Mouse (Mus musculus): Measurements from ENCODE around the gene Paxbp1. TPM values are rescaled to one million over a fixed set of nuclear protein-coding genes. Genes with fewer than 3 reads are reported as not detected.

The Paxbp1 gene
- total and polyA plus RNA-seq, 2 experiments from 2014 or later, result 19.5 to 88.6 TPM

- no peak for DNase-seq
- Histone ChIP-seq H3K36me3 (ENCODE audit: insufficient read depth) (no peaks in the 10 kb centered on the region), H3K4me3 (ENCODE audit: low read depth, low read length) (no peak overlapping the region), H3K4me1 (ENCODE audit: insufficient read depth) (no peaks in the 10 kb centered on the region), H3K27me3 (ENCODE audit: insufficient read depth, low read length) (no peaks in the 10 kb centered on the region), H3K9me3 (ENCODE audit: low read length) (no peaks in the 10 kb centered on the region), H3K9ac (no peak overlapping the region), H3K27ac (ENCODE audit: low read depth, low read length) (no peak overlapping the region), H3K4me2 (ENCODE audit: low read depth) (no peak overlapping the region)
- ATAC-seq, result no peak
- TF ChIP-seq CTCF (IDR thresholded peaks at IDR 0.05; ENCODE audit: low read depth), result no peak
- WGBS, result 85% methylated on average over 12 of the region's 12 CpGs
Measured at GRCm38 (mm10) chr16:91064583-91065365, 20.4 kb upstream of the Paxbp1 start.

- Histone ChIP-seq H3K9ac (no peak overlapping the region), H3K9me3 (ENCODE audit: low read length) (no peaks in the 10 kb centered on the region), H3K27me3 (ENCODE audit: insufficient read depth, low read length) (no peaks in the 10 kb centered on the region), H3K4me1 (ENCODE audit: insufficient read depth) (no peaks in the 10 kb centered on the region), H3K4me3 (ENCODE audit: low read depth, low read length) (no peak overlapping the region), H3K27ac (ENCODE audit: low read depth, low read length) (no peak overlapping the region), H3K36me3 (ENCODE audit: insufficient read depth) (no peaks in the 10 kb centered on the region), H3K4me2 (ENCODE audit: low read depth) (no peak overlapping the region)
- WGBS, result 94% methylated on average over 10 of the region's 10 CpGs
- no peak for ATAC-seq
- TF ChIP-seq CTCF (IDR thresholded peaks at IDR 0.05; ENCODE audit: low read depth), result no peak
- no peak for DNase-seq
Measured at GRCm38 (mm10) chr16:91063786-91064185, 19.4 kb upstream of the Paxbp1 start.

- Histone ChIP-seq H3K9me3 (ENCODE audit: low read length) (no peaks in the 10 kb centered on the region), H3K9ac (no peak overlapping the region), H3K4me3 (ENCODE audit: low read depth, low read length) (no peak overlapping the region), H3K36me3 (ENCODE audit: insufficient read depth) (no peaks in the 10 kb centered on the region), H3K27ac (ENCODE audit: low read depth, low read length) (no peak overlapping the region), H3K27me3 (ENCODE audit: insufficient read depth, low read length) (no peaks in the 10 kb centered on the region), H3K4me2 (ENCODE audit: low read depth) (no peak overlapping the region), H3K4me1 (ENCODE audit: insufficient read depth) (no peaks in the 10 kb centered on the region)
- TF ChIP-seq CTCF (IDR thresholded peaks at IDR 0.05; ENCODE audit: low read depth), result no peak
- no peak for DNase-seq
- no peak for ATAC-seq
- WGBS, result 90% methylated on average over 13 of the region's 13 CpGs
Measured at GRCm38 (mm10) chr16:91061531-91062318, 17.4 kb upstream of the Paxbp1 start.

GRCm38 (mm10) chr16:91057741-91058140, 13.4 kb upstream of the Paxbp1 start:
- Histone ChIP-seq H3K4me1 (ENCODE audit: insufficient read depth) (no peaks in the 10 kb centered on the region), H3K4me2 (ENCODE audit: low read depth) (no peak overlapping the region), H3K4me3 (ENCODE audit: low read depth, low read length) (no peak overlapping the region), H3K9ac (no peak overlapping the region), H3K27me3 (ENCODE audit: insufficient read depth, low read length) (no peaks in the 10 kb centered on the region), H3K9me3 (ENCODE audit: low read length) (no peaks in the 10 kb centered on the region), H3K27ac (ENCODE audit: low read depth, low read length) (no peak overlapping the region), H3K36me3 (ENCODE audit: insufficient read depth) (no peaks in the 10 kb centered on the region)
- DNase-seq (no peak), ATAC-seq (no peak)
- no peak for TF ChIP-seq CTCF (IDR thresholded peaks at IDR 0.05; ENCODE audit: low read depth)
- WGBS, result 78% methylated on average over 6 of the region's 6 CpGs

GRCm38 (mm10) chr16:91057261-91057660, 12.9 kb upstream of the Paxbp1 start:
- Histone ChIP-seq H3K9me3 (ENCODE audit: low read length) (no peaks in the 10 kb centered on the region), H3K4me2 (ENCODE audit: low read depth) (no peak overlapping the region), H3K36me3 (ENCODE audit: insufficient read depth) (no peaks in the 10 kb centered on the region), H3K4me1 (ENCODE audit: insufficient read depth) (no peaks in the 10 kb centered on the region), H3K27me3 (ENCODE audit: insufficient read depth, low read length) (no peaks in the 10 kb centered on the region), H3K4me3 (ENCODE audit: low read depth, low read length) (no peak overlapping the region), H3K9ac (no peak overlapping the region), H3K27ac (ENCODE audit: low read depth, low read length) (no peak overlapping the region)
- ATAC-seq (no peak), DNase-seq (no peak)
- no peak for TF ChIP-seq CTCF (IDR thresholded peaks at IDR 0.05; ENCODE audit: low read depth)
- 92% methylated on average over 4 of the region's 4 CpGs for WGBS

- no peak overlapping the region for H3K4me3 ChIP-seq (ENCODE audit: low read depth, low read length)
- no peaks in the 10 kb centered on the region for H3K4me1 ChIP-seq (ENCODE audit: insufficient read depth)
- peak; percentile 18 for DNase-seq
- H3K27ac ChIP-seq (ENCODE audit: low read depth, low read length), result no peak overlapping the region
- TF ChIP-seq CTCF (IDR thresholded peaks at IDR 0.05; ENCODE audit: low read depth), result no peak
- H3K27me3 ChIP-seq (ENCODE audit: insufficient read depth, low read length), result no peaks in the 10 kb centered on the region
- ATAC-seq, result peak; percentile 76; the same call in 1 of the 2 replicates
- 43% methylated on average over 16 of the region's 16 CpGs for WGBS
- H3K9ac ChIP-seq, result no peak overlapping the region
- H3K36me3 ChIP-seq (ENCODE audit: insufficient read depth), result no peaks in the 10 kb centered on the region
- no peaks in the 10 kb centered on the region for H3K9me3 ChIP-seq (ENCODE audit: low read length)
- no peak overlapping the region for H3K4me2 ChIP-seq (ENCODE audit: low read depth)
Measured at GRCm38 (mm10) chr16:91056043-91056821, 11.9 kb upstream of the Paxbp1 start.
